Mouse (Mus musculus) adrenal gland, postnatal 36 days (tissue): ENCODE results near the gene Maf. TPM values are rescaled to one million over a fixed set of nuclear protein-coding genes. Genes with fewer than 3 reads are reported as not detected.

Experiments used
- DNase-seq, 2 experiments: peaks; one replicate each; pipeline ENCODE4 v3.0.0; 2021; ENCODE audit warnings: mixed read lengths in 1 of 2
- long read RNA-seq, 2 experiments: library from polyadenylated mRNA; stranded (forward); transcript quantifications; one replicate each; pipeline ENCODE4 v2.0.0; 2021; ENCODE audit warnings: borderline sequencing depth in 2 of 2
- total RNA-seq, 2 experiments: library from RNA; stranded (reverse); gene quantifications; 2 replicates each; pipeline ENCODE4 v1.2.3; 2021

The Maf gene
- total RNA-seq, result 10 to 100 TPM; 22.6 to 27.8 TPM
- long read RNA-seq, experiment 1, full-length matches to known transcripts, result 29 of 32 reads
- long read RNA-seq, experiment 1, partial matches to known transcripts, result 3 of 32 reads
- long read RNA-seq, experiment 1, other reads (novel, unspliced or antisense), result 0 of 32 reads
- long read RNA-seq, experiment 2, full-length matches to known transcripts, result 12 of 12 reads
- long read RNA-seq, experiment 2, partial matches to known transcripts, result 0 of 12 reads
- long read RNA-seq, experiment 2, other reads (novel, unspliced or antisense), result 0 of 12 reads

- peak; percentile 90 to 91 for DNase-seq
Observed at GRCm38 (mm10) chr8:115707731-115708590, at the start of gene Maf. Gene Maf (minus strand): TSS chr8:115707794.

- DNase-seq, result no peak
Observed at GRCm38 (mm10) chr8:115756965-115757364, 49.4 kb upstream of the Maf start.

GRCm38 (mm10) chr8:115756027-115756426, 48.4 kb upstream of the Maf start:
- DNase-seq, result peak; percentile 17 to 25

GRCm38 (mm10) chr8:115754694-115755093, 47.1 kb upstream of the Maf start:
- DNase-seq, result no peak

- DNase-seq, result no peak
Observed at GRCm38 (mm10) chr8:115753801-115754200, 46.2 kb upstream of the Maf start.

GRCm38 (mm10) chr8:115747426-115747825, 39.8 kb upstream of the Maf start:
- DNase-seq, result no peak

- peak; percentile 19 to 43 for DNase-seq
Observed at GRCm38 (mm10) chr8:115745648-115746047, 38.1 kb upstream of the Maf start.

GRCm38 (mm10) chr8:115743441-115743840, 35.8 kb upstream of the Maf start:
- no peak for DNase-seq

- no peak for DNase-seq
Observed at GRCm38 (mm10) chr8:115742646-115743045, 35.1 kb upstream of the Maf start.

- no peak for DNase-seq
Observed at GRCm38 (mm10) chr8:115741964-115742363, 34.4 kb upstream of the Maf start.

GRCm38 (mm10) chr8:115739756-115740155, 32.2 kb upstream of the Maf start:
- no peak for DNase-seq

- no peak for DNase-seq
Observed at GRCm38 (mm10) chr8:115732401-115732800, 24.8 kb upstream of the Maf start.

- no peak for DNase-seq
Observed at GRCm38 (mm10) chr8:115726807-115727206, 19.2 kb upstream of the Maf start.

GRCm38 (mm10) chr8:115726231-115726630, 18.6 kb upstream of the Maf start:
- no peak for DNase-seq

GRCm38 (mm10) chr8:115719126-115719525, 11.5 kb upstream of the Maf start:
- DNase-seq, result peak; percentile 43 to 55

- peak; percentile 33 to 54 for DNase-seq
Observed at GRCm38 (mm10) chr8:115718621-115719020, 11.0 kb upstream of the Maf start.

GRCm38 (mm10) chr8:115715262-115715661, 7.7 kb upstream of the Maf start:
- no peak for DNase-seq

GRCm38 (mm10) chr8:115711106-115711505, 3.5 kb upstream of the Maf start:
- DNase-seq, result no peak

GRCm38 (mm10) chr8:115709931-115710330, 2.3 kb upstream of the Maf start:
- DNase-seq, result no peak

GRCm38 (mm10) chr8:115708936-115709780, 1.6 kb upstream of the Maf start:
- peak; percentile 80 to 86 for DNase-seq

- peak; percentile 82 to 87 for DNase-seq
Observed at GRCm38 (mm10) chr8:115706861-115707730, 498 bp downstream of the Maf start.
